Mouse (Mus musculus) left cerebral cortex, postnatal 36 days (tissue): ENCODE measurements around the gene Banf2. TPM values are rescaled to one million over a fixed set of nuclear protein-coding genes. Genes with fewer than 3 reads are reported as not detected.

ENCODE experiments used
- DNase-seq, 2 experiments: peaks; one replicate each; pipeline ENCODE4 v3.0.0; 2021 to 2022; ENCODE audit warnings: low spot score in 2 of 2, mixed read lengths in 1 of 2
- intact Hi-C: fragments of 180-260 bp; cut with DNase I; formaldehyde crosslinking; loops from one replicate; pipeline ENCODE4 v1.15.1; 2025
- total RNA-seq, 2 experiments: library from RNA; stranded (reverse); gene quantifications; 2 replicates each; pipeline ENCODE4 v1.2.3; 2021

Banf2 gene
- total RNA-seq, 2 experiments from 2014 or later = not detected

DNA sequence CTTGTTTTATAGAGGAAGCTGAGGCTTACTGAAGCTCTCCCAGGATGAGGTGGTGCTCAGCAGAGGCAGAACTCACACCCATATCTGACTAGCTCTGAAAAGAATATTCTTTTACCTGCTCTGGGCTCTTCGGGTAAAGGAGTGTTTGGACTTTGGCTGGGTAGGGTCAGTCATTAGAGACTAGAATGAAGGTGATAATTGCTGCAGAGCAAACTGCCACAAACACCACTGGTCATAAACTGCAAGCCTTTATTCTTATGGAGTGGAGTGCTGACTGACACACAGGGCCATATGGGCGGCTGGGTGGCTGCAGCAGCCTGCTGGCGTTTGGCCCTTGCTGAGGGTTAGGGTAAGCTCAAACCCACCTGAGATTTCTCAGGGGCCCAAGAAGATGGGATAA, 46.0 kb downstream of the Banf2 start:
- DNase-seq = no peak
- intact Hi-C loops = no loop called here

DNA sequence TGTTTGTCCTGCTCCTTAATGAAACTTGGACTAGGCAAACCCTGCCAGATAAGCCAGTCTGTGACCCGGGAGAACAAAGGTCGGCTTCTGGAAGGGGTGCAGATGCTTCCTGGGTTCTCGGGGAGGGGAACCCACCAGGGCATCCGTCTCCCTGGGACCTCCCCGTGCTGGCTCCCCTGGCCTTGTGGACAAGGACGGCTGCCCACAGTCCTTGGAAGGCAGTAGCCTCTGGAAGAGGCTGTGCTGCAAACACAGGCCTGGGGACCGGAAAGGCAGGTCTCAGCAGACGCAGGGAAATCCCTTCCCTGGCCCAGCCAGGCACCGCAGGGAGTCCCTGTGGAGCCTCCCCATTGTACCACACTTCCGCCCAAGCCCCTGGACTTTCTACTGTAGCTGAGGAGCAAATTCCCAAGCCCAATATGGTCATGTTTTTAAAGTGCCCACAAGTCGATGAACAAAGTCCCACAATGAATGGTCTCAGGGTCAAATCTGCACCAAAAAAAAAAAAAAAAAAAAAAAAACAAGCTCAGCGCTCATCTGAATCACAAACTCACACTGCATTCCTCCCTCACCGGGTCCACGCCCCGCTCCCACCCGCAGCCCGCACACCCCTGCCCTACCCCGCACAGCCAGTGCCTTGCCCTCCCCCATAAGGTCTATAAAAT, 53.5 kb downstream of the Banf2 start:
- intact Hi-C loops = no loop called here
- no peak for DNase-seq

GRCm38 (mm10) chr2:144087899-144088584, 55.2 kb downstream of the Banf2 start:
- DNase-seq = no peak
- intact Hi-C loops = no loop called here

DNA sequence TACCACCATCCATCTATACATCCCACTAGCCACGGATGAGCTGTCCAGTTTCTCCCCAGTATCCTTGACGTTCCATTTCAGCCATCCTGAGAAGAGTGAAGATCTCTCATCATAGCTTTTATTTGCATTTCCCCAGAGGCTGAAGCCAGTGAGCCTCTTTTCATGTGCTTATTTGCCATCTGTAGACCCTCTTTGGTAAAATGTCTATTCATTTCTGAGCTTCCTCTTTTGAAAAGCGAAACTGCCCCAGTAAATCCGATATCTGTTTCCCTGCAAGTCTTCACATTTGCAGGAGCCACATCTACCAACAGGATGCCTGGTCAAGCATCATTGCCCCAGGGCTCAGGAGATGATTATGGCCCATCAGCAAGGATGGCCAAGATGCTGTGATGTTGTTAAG, 59.9 kb downstream of the Banf2 start:
- intact Hi-C loops = no loop called here
- no peak for DNase-seq

DNA sequence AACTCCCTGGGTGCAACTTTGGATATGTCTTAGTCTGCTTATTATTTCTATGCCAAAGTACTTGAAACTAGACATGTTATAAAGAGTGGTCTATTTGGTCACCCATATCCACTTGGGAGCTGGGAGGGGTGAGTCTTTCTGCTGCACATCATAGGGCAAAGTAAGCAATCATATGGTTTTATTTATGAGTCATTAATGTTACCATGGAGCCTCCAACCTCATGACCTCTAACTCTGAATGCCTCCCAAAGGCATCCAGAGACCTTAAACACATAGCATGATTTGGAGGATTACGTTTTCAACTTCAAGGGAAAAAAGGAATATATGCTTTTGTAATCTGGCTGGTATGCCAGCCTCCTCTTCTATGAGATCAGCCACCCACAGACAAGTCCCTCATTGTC, 61.9 kb downstream of the Banf2 start:
- no peak for DNase-seq
- intact Hi-C loops = no loop called here

GRCm38 (mm10) chr2:144101463-144101961, 68.7 kb downstream of the Banf2 start:
- DNase-seq = no peak
- intact Hi-C loops = no loop called here

GRCm38 (mm10) chr2:144107374-144107773, 74.5 kb downstream of the Banf2 start:
- no peak for DNase-seq
- intact Hi-C loops = no loop called here

GRCm38 (mm10) chr2:144107810-144108209, 75.0 kb downstream of the Banf2 start:
- no peak for DNase-seq
- intact Hi-C loops = no loop called here

GRCm38 (mm10) chr2:144108376-144108775, 75.5 kb downstream of the Banf2 start:
- intact Hi-C loops = no loop called here
- no peak for DNase-seq

GRCm38 (mm10) chr2:144111966-144112365, 79.1 kb downstream of the Banf2 start:
- intact Hi-C loops = no loop called here
- no peak for DNase-seq

- intact Hi-C loops = no loop called here
- DNase-seq = no peak
These were observed 79.8 kb downstream of the Banf2 start for GRCm38 (mm10) chr2:144112666-144113065.

- intact Hi-C loops = no loop called here
- DNase-seq = no peak
These were observed 85.2 kb downstream of the Banf2 start for GRCm38 (mm10) chr2:144118061-144118460.

DNA sequence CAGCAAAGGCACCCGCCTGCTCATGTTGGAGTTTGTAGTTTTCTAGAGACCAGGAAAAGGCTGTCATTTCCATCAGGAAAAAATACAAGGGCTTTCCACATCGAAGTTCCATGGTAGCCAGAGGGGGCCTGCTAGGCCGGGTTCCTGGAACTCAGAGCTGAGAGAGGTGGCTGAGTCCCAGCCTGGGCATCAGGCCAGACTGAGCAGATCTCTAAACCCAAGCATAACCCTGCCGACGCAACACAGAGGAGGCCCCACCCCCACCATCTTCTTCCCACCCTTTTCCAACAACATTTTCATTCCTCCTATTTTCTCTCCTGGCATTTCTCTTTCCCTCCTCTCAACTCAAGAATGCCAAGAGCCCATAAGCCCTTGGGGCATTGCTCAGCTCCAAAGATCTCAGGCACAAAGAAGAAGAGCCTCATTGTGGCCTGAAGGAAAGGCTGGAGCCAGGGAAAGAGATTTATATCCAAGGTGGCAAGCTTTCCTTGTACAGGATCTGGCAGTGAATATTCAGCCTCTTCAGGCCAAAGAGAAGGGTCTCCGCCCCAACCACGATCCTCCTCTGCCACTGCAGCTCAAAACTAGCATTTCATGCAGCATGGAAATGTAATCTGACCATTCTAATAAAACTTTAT, 87.4 kb downstream of the Banf2 start:
- intact Hi-C loops = loop anchor here (5.0 kb wide), 1 partner anchor 68 kb away; no protein-coding TSS in a partner anchor
- DNase-seq = no peak

GRCm38 (mm10) chr2:144122068-144122467, 89.2 kb downstream of the Banf2 start:
- intact Hi-C loops = loop anchor here (5.0 kb wide), 1 partner anchor 70 kb away; no protein-coding TSS in a partner anchor
- no peak for DNase-seq

Other genes with a start within 250 kb of the Banf2 start
- gene Bfsp1, start 169.9 kb upstream of the Banf2 start, total RNA-seq = 1 to 10 TPM in 1 of 2 experiments, under 1 TPM in 1; 0.66 to 1.0 TPM
- 100 to 1,000 TPM; 161 to 182 TPM for gene Dstn, start 117.7 kb upstream of the Banf2 start, total RNA-seq
- gene Rrbp1, start 21.8 kb upstream of the Banf2 start, total RNA-seq = 10 to 100 TPM; 65.1 to 71.8 TPM
- 1 to 10 TPM; 4.8 to 5.3 TPM for gene Mgme1, start 237.6 kb downstream of the Banf2 start, total RNA-seq
- gene Snx5, start 237.8 kb downstream of the Banf2 start, total RNA-seq = 10 to 100 TPM; 68.7 to 78.9 TPM